Mouse (Mus musculus) ES-E14 (cell line): Measurements from ENCODE around the gene Rec8. TPM values are rescaled to one million over a fixed set of nuclear protein-coding genes. Genes with fewer than 3 reads are reported as not detected.

ENCODE experiments used
- DNase-seq: peaks from one replicate; pipeline ENCODE4 v3.0.0-alpha.2; 2013; ENCODE audit warnings: low read depth, low spot score
- H3K27ac ChIP-seq: 2 replicates; pipeline ENCODE4 v1.5.1; 2012; ENCODE audit warnings: low read depth, mild to moderate bottlenecking, low read length, moderate library complexity, mixed read lengths; ENCODE audit not compliant: poor library complexity, insufficient read depth, severe bottlenecking
- H3K36me3 ChIP-seq: 2 replicates; pipeline ENCODE4 v1.6.1; 2012; ENCODE audit warnings: mild to moderate bottlenecking, low read length, moderate library complexity, mixed read lengths; ENCODE audit not compliant: control insufficient read depth, poor library complexity, insufficient read depth, severe bottlenecking
- H3K4me1 ChIP-seq, 2 experiments: fragments of 150-350 bp in 1 of 2; sonication (generic) in 1 of 2; 2 replicates each; pipeline ENCODE4 v1.6.1; 2012; ENCODE audit warnings: low read length in 2 of 2, mild to moderate bottlenecking in 1 of 2, mixed read lengths in 1 of 2; ENCODE audit not compliant: control insufficient read depth in 2 of 2, insufficient read depth in 2 of 2, poor library complexity in 1 of 2
- H3K4me3 ChIP-seq, 2 experiments: fragments of 150-350 bp in 1 of 2; sonication (generic) in 1 of 2; 2 replicates each; pipeline ENCODE4 v1.5.1; 2012; ENCODE audit warnings: low read length in 2 of 2, low read depth in 1 of 2, mild to moderate bottlenecking in 1 of 2, mixed read lengths in 1 of 2; ENCODE audit not compliant: insufficient read depth in 1 of 2, poor library complexity in 1 of 2, severe bottlenecking in 1 of 2
- H3K9ac ChIP-seq: 2 replicates; pipeline ENCODE4 v1.6.1; 2012; ENCODE audit warnings: low read depth, mild to moderate bottlenecking, low read length, mixed read lengths; ENCODE audit not compliant: poor library complexity, insufficient read depth, severe bottlenecking
- H3K9me3 ChIP-seq: fragments of 150-350 bp; sonication (generic); 2 replicates; pipeline ENCODE4 v1.6.1; 2012; ENCODE audit warnings: low read depth, mild to moderate bottlenecking, low read length; ENCODE audit not compliant: control insufficient read depth, insufficient read depth
- CHD2 ChIP-seq: IDR thresholded peaks from 2 replicates; pipeline ENCODE4 v1.6.1; 2014; ENCODE audit warnings: mild to moderate bottlenecking, low read depth, low read length, inconsistent platforms
- HCFC1 ChIP-seq: IDR thresholded peaks from 2 replicates; pipeline ENCODE4 v1.6.1; 2012; ENCODE audit warnings: low read length, inconsistent platforms, borderline replicate concordance; ENCODE audit not compliant: insufficient read depth
- MAFK ChIP-seq: IDR thresholded peaks from 2 replicates; pipeline ENCODE4 v1.6.1; 2014; ENCODE audit warnings: mild to moderate bottlenecking, low read depth, low read length, inconsistent platforms; ENCODE audit not compliant: insufficient read depth
- ZC3H11A ChIP-seq: IDR thresholded peaks from 2 replicates; pipeline ENCODE4 v1.6.1; 2012; ENCODE audit warnings: low read depth, mild to moderate bottlenecking, inconsistent platforms, low read length, borderline replicate concordance
- ZNF384 ChIP-seq: IDR thresholded peaks from 2 replicates; pipeline ENCODE4 v1.6.1; 2012; ENCODE audit warnings: low read depth, low read length, inconsistent platforms
- in situ Hi-C, 2 experiments: fragments of 600-800 bp; cut with MboI; formaldehyde crosslinking; loops; one replicate each; pipeline ENCODE4 v1.15.1; 2025; ENCODE audit warnings: low sequenced_read_pairs in 2 of 2, inconsistent platforms in 1 of 2; ENCODE audit not compliant: unreplicated experiment in 2 of 2
- total RNA-seq: library from RNA; depleted of rRNA; stranded (reverse); fragments of 300-350 nt; gene quantifications from 2 replicates; pipeline ENCODE4 v1.2.3, GENCODE M21; 2012; rRNA removed

Rec8 gene
- 5.8 and 11.8 TPM in 2 replicates for total RNA-seq

DNA sequence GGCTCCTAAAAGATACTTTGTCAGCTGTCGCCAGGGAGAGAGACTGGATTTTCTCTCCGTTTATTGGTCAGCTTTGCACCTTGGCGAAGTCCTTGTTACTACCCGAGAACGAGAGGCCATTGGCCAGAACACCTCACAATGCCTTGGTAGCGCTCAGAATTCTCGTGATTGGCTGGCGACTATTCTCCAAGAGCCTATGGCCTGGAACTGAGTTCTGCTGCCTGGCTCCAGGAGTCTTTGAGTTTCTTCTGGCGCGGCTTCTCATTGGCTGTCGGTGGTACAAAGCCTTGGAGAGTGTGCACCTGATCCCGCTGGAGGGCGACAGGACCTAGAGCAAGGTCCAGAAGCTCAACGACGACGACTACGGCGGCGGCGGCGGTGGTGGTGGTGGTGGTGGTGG, at the start of gene Rec8:
Rec8 (plus strand) TSS at position 216 of the 400 bp plus-strand sequence.
- H3K9me3 ChIP-seq, result no peaks in the 10 kb centered on the region
- peaks cover 0 to 8% of the 10 kb centered on the region in 2 experiments; a peak in 2 of 4 replicates for H3K4me1 ChIP-seq
- H3K36me3 ChIP-seq, result peaks cover 2% of the 10 kb centered on the region; the same call in 1 of the 2 replicates
- H3K4me3 ChIP-seq, result peak within 1 kb of the TSS; percentile 27 to 40
- no peak for TF ChIP-seq ZNF384
- TF ChIP-seq CHD2, result peak; percentile 60
- H3K27ac ChIP-seq, result no peak within 1 kb of the TSS
- peak; percentile 90 for DNase-seq
- peak within 1 kb of the TSS; percentile 12; the same call in 1 of the 2 replicates for H3K9ac ChIP-seq
- in situ Hi-C loops, result no loop called here

DNA sequence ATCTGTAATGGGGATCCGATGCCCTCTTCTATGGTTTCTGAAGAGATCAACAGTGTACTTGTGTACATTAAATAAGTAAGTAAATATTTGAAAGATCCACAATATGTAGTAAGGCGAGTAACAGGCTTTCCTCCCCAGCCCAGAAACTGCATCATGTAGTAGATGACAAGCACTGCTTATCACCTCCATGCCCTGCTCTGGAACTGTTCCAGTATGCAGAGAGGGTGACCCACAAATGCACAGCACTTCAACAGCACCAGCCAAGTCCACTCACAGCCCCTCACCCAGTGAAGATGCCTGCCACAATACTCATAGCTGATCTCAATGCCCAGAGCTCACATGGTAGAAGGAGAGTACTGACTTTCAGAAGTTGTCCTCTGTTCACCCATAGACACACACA, 47.2 kb upstream of the Rec8 start:
- peaks cover 20% of the 10 kb centered on the region; the same call in 1 of the 2 replicates for H3K36me3 ChIP-seq

DNA sequence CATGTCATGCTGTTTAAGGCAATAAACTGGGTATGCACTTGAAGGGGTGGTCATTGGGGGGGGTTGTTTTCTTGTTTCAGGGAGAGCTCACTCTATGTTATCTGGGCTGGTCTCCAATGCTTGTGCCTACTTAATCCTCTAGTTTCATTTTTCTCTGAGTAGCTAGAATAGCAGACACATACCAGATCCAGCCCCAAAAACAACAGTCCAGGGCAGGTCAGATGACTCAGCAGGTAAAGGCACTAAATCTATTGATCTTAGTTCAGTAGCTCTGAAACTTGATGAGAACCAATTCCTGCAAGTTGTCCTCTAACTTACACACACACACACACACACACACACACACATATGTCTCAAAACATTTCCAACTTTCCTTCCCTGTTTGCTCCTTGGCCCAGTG, 46.1 kb upstream of the Rec8 start:
- H3K4me1 ChIP-seq, result peaks cover 0 to 10% of the 10 kb centered on the region in 2 experiments; a peak in 1 of 4 replicates
- TF ChIP-seq ZNF384 (no peak), HCFC1 (no peak), MAFK (no peak), ZC3H11A (no peak), CHD2 (no peak)
- no peak overlapping the region for H3K27ac ChIP-seq
- in situ Hi-C loops, result no loop called here
- no peaks in the 10 kb centered on the region for H3K9me3 ChIP-seq
- H3K36me3 ChIP-seq, result peaks cover 13% of the 10 kb centered on the region; the same call in 1 of the 2 replicates
- no peak overlapping the region for H3K4me3 ChIP-seq
- no peak for DNase-seq
- no peak overlapping the region for H3K9ac ChIP-seq

More for the DNA sequence above, 47.2 kb upstream of the Rec8 start:
- H3K27ac ChIP-seq, result no peak overlapping the region
- no peak overlapping the region for H3K4me3 ChIP-seq
- no peak for TF ChIP-seq ZNF384
- TF ChIP-seq MAFK, result no peak
- TF ChIP-seq ZC3H11A, result no peak
- TF ChIP-seq HCFC1, result no peak
- no peak for TF ChIP-seq CHD2
- H3K4me1 ChIP-seq, result peaks cover 0 to 5% of the 10 kb centered on the region in 2 experiments; a peak in 1 of 4 replicates
- DNase-seq, result no peak
- no peak overlapping the region for H3K9ac ChIP-seq
- in situ Hi-C loops, result no loop called here
- H3K9me3 ChIP-seq, result no peaks in the 10 kb centered on the region

DNA sequence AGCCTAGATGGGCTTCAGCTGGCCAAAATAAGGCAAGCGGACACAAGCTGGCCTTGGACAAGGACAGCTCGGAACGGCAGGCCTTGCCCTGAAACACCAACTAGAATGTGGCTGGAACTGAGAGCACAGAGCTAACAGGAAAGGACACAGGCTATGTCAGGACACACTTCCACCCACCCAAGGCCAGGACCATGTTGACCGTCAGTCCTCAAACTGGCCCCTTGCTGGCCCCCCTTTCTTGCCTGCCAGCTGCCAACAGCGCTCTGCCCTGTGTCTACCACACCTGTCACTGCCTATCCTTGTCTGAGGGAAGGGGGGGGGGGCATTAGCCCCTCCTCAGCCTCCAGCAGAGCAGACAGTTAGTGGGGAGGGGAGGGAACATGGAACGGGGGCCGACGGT, 42.5 kb upstream of the Rec8 start, which contains the start of gene Fitm1:
Fitm1 (plus strand) TSS at position 316 of the 400 bp plus-strand sequence.
- DNase-seq, result no peak
- H3K4me3 ChIP-seq, result peak within 1 kb of the TSS; percentile 7 to 34; a peak in 3 of 4 replicates
- peaks cover 6 to 12% of the 10 kb centered on the region in 2 experiments; a peak in 2 of 4 replicates for H3K4me1 ChIP-seq
- TF ChIP-seq ZC3H11A, result no peak
- TF ChIP-seq MAFK, result no peak
- TF ChIP-seq HCFC1, result no peak
- no peak for TF ChIP-seq CHD2
- no peak for TF ChIP-seq ZNF384
- in situ Hi-C loops, result no loop called here
- H3K36me3 ChIP-seq, result peaks cover 2% of the 10 kb centered on the region; the same call in 1 of the 2 replicates
- H3K9me3 ChIP-seq, result no peaks in the 10 kb centered on the region
- H3K9ac ChIP-seq, result peak within 1 kb of the TSS; percentile 4; the same call in 1 of the 2 replicates
- H3K27ac ChIP-seq, result no peak within 1 kb of the TSS

DNA sequence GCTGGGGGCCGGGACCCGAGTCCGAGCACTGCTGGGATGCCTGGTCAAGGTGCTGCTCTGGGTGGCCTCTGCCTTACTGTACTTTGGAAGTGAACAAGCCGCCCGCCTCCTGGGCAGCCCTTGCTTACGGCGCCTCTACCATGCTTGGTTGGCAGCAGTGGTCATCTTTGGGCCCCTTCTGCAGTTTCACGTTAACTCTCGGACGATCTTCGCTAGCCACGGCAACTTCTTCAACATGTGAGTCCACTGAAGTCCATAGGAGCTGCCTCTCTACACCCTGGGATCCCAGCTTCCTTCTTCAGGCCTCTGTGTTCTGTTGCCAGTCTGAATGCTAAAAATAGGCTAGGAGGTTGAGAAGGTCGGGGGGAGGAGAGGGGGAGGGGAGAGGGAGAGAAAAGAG, 42.1 kb upstream of the Rec8 start:
- Histone ChIP-seq H3K27ac (no peak overlapping the region), H3K4me1 (peaks cover 6 to 14% of the 10 kb centered on the region in 2 experiments; a peak in 3 of 4 replicates), H3K4me3 (peak overlapping the region; percentile 7 to 28; a peak in 2 of 4 replicates), H3K9me3 (no peaks in the 10 kb centered on the region), H3K9ac (no peak overlapping the region), H3K36me3 (peaks cover 6% of the 10 kb centered on the region; the same call in 1 of the 2 replicates)
- in situ Hi-C loops, result no loop called here
- TF ChIP-seq CHD2 (no peak), HCFC1 (no peak), MAFK (no peak), ZNF384 (no peak), ZC3H11A (no peak)
- no peak for DNase-seq
